Mouse (Mus musculus) brain, embryonic 14.5 days (tissue): Measurements from ENCODE around the gene Gm12248.

Experiments
- CTCF ChIP-seq: fragments of 200-500 bp; IDR thresholded peaks from 2 replicates; pipeline ENCODE4 v1.5.1; 2012; ENCODE audit warnings: inconsistent platforms, mild to moderate bottlenecking, moderate library complexity, borderline replicate concordance; ENCODE audit not compliant: insufficient read depth, insufficient read length; ENCODE audit errors: extremely low read depth
- POLR2A ChIP-seq: fragments of 200-500 bp; IDR thresholded peaks from 2 replicates; pipeline ENCODE4 v1.6.1; 2012; ENCODE audit warnings: mild to moderate bottlenecking, inconsistent platforms, borderline replicate concordance; ENCODE audit not compliant: poor library complexity, insufficient read depth, insufficient read length, severe bottlenecking; ENCODE audit errors: extremely low read depth

DNA sequence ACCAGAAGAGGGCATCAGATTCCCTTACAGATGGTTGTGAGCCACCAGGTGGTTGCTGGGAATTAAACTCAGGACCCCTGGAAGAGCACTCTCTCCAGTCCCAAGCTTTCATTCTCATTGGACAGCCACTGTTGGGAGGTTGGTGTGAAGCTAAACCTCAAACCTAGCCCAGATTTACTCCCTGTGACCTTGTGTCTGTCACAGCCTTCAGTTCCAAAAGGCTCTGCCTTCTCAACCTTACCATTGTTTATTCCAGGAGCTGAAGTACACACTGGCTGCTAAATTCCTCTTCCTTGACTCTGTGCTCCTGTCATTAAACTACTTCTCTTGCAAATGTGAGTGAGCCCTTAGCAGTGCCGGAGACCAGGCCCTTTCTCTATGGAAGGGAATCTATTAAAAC lies 64.0 kb downstream of the Gm12248 start:
- no peak for TF ChIP-seq POLR2A
- no peak for TF ChIP-seq CTCF
